Mouse (Mus musculus): ENCODE measurements at regions not wholly inside any gene's neighbourhood (a gene's known extent, or its start where the extent isn't known, plus 50 kb on each side); places are given as distances from the start of the nearest gene placed in this dataset.

DNA sequence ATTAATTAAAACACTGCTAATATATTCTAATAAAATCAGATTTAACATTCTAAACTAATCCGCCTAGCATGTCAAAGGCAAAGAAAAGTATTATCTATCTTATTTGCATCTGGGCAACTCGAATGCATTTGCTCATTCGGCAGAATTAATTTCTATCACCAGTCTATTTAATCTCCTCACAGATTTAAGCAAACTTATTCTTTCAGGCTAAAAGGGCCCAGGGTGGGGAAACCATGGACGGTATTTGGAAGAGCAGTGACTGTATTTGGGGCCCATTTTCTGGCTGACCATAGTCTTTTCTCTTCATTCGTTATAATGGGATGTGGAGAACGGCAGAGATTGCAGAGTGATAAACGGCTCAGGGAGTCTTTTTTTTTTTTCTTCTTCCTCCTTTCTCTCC is 423.5 kb upstream of the Ubash3b start:
- Histone ChIP-seq H3K4me1 (ENCODE audit: control insufficient read depth, insufficient read depth, low read length) (no peaks in the 10 kb centered on the region), H3K4me3 (replicated peaks; ENCODE audit: control insufficient read depth, low read depth, low read length) (no peak overlapping the region), H3K27ac (ENCODE audit: control insufficient read depth, insufficient read depth, low read depth, low read length, poor library complexity) (no peak overlapping the region)
- TF ChIP-seq CTCF (IDR thresholded peaks at IDR 0.05; ENCODE audit: control insufficient read depth, insufficient read depth, low read length) (no peak), POLR2A (IDR thresholded peaks at IDR 0.05; ENCODE audit: borderline replicate concordance, control insufficient read depth, low read depth, low read length) (no peak)
- WGBS = 63% methylated on average over 7 of the region's 7 CpGs

DNA sequence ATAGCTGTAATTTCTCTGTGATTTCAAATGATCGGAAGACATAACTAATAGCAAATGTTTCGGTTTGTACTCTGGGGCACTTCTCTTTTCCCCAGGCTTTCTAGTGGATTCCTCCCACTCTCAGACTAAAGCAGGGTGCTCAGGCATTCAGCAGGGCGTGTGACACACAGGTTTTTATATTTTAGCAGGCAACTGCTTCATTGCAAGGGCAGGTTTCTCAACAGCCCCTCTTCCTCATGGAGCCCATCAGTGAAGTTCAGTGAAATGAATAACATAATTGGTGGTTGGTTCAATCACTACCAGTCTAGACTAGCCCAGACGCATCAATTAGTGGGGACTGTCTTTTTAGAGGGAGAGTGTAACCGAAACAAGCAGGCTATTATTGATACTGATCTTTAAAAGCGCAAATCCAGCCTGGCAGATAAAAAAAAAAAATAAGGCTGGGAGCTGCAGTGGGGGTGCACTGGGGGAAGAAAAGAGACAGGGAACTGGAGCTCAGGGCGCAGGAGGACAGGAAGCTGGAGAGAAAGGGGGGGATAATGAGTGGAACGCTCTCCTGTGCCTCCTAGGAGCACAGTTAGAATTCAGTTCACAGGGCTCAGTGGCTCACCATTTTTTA is 422.3 kb upstream of the Ubash3b start:
- TF ChIP-seq CTCF (IDR thresholded peaks at IDR 0.05; ENCODE audit: control insufficient read depth, insufficient read depth, low read length) (no peak), POLR2A (IDR thresholded peaks at IDR 0.05; ENCODE audit: borderline replicate concordance, control insufficient read depth, low read depth, low read length) (no peak)
- Histone ChIP-seq H3K27ac (ENCODE audit: control insufficient read depth, insufficient read depth, low read depth, low read length, poor library complexity) (no peak overlapping the region), H3K4me3 (replicated peaks; ENCODE audit: control insufficient read depth, low read depth, low read length) (no peak overlapping the region), H3K4me1 (ENCODE audit: control insufficient read depth, insufficient read depth, low read length) (no peaks in the 10 kb centered on the region)
- WGBS = 59% methylated on average over 8 of the region's 8 CpGs

DNA sequence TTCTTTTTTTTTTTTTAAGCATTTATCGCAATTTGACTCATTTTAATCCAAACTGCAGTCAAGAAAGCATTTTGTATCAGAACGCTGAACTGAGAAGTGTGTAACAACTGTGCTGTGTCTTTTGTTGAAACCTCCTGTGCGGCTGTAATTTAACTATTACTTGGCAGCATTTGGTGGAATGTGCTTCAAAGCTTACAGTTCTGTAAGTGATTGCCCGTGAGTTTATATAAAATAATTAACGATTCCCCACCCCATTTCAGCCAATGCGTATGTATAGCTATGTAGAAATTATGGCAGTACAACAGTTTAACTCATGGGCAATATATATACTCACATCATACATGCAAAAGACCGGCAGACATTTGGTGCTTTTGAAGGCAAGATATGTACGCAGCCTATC is 421.8 kb upstream of the Ubash3b start:
- WGBS = 73% methylated on average over 8 of the region's 8 CpGs
- H3K27ac ChIP-seq (ENCODE audit: control insufficient read depth, insufficient read depth, low read depth, low read length, poor library complexity) = no peak overlapping the region
- no peak overlapping the region for H3K4me3 ChIP-seq (replicated peaks; ENCODE audit: control insufficient read depth, low read depth, low read length)
- no peak for TF ChIP-seq POLR2A (IDR thresholded peaks at IDR 0.05; ENCODE audit: borderline replicate concordance, control insufficient read depth, low read depth, low read length)
- TF ChIP-seq CTCF (IDR thresholded peaks at IDR 0.05; ENCODE audit: control insufficient read depth, insufficient read depth, low read length) = no peak
- no peaks in the 10 kb centered on the region for H3K4me1 ChIP-seq (ENCODE audit: control insufficient read depth, insufficient read depth, low read length)

DNA sequence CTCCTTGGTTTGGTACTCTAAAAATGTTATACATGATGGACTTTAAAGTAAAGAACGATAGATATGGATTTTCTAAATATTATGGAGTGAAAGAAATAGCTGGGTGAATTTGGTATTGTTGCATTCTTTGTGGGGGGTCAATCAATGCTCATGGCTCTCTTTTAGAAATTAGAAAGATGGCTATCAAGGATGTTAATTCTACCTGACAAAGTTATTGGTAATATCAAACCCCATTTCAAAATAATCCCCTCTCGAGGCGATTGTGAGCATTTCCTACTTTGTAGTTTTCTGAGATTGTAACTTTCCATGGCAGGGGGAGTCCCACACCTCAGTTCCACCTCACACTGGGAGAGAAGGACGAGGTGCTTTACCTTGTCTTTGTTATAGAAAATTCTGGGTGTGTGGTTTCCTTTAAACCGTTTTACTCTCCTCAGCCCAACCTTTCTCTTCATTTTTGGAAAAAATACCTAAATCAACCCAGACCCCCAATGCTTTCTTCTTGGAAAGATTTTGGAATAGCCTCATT is 421.3 kb upstream of the Ubash3b start:
- H3K27ac ChIP-seq (ENCODE audit: control insufficient read depth, insufficient read depth, low read depth, low read length, poor library complexity) = no peak overlapping the region
- no peak overlapping the region for H3K4me3 ChIP-seq (replicated peaks; ENCODE audit: control insufficient read depth, low read depth, low read length)
- TF ChIP-seq POLR2A (IDR thresholded peaks at IDR 0.05; ENCODE audit: borderline replicate concordance, control insufficient read depth, low read depth, low read length) (no peak), CTCF (IDR thresholded peaks at IDR 0.05; ENCODE audit: control insufficient read depth, insufficient read depth, low read length) (no peak)
- WGBS = 56% methylated on average over 5 of the region's 5 CpGs
- H3K4me1 ChIP-seq (ENCODE audit: control insufficient read depth, insufficient read depth, low read length) = no peaks in the 10 kb centered on the region

DNA sequence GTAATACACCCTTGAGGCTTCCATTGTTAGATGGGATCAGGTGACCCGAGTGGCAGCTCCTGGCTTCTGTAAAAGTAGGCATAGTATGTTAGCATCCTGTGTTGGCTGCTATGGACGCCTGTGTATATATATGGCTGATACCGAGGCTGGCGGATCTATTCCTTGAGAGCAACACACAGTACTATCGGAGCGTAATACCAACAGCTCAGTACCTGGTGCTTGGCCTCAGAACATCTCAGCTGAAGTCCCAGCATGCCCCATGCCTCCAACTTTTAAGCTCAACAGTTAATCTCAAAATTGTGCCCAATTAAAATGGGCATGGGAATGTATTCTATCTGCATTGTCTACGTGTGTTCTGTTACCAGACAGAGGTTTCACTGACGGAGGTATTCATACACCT is 420.7 kb upstream of the Ubash3b start:
- no peak overlapping the region for H3K4me3 ChIP-seq (replicated peaks; ENCODE audit: control insufficient read depth, low read depth, low read length)
- H3K27ac ChIP-seq (ENCODE audit: control insufficient read depth, insufficient read depth, low read depth, low read length, poor library complexity) = no peak overlapping the region
- TF ChIP-seq CTCF (IDR thresholded peaks at IDR 0.05; ENCODE audit: control insufficient read depth, insufficient read depth, low read length) (no peak), POLR2A (IDR thresholded peaks at IDR 0.05; ENCODE audit: borderline replicate concordance, control insufficient read depth, low read depth, low read length) (no peak)
- no peaks in the 10 kb centered on the region for H3K4me1 ChIP-seq (ENCODE audit: control insufficient read depth, insufficient read depth, low read length)
- WGBS = 65% methylated on average over 8 of the region's 8 CpGs

DNA sequence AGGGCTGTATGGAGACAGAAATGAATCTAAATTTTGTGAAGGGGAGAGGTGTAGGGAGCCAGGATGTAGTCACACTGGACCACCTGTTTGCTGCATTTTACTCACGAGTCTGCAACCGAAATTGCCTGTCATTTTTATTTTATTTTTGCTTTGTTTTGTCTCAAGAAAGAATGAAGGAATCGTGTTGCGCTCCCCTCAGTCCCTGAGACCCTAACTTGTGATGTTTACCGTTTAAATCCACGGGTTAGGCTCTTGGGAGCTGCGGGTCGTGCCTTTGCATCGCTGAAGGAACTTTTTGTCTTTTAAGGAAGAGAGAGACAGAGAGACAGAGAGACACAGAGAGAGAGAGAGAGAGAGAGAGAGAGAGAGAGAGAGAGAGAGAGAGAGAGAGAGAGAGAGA is 420.2 kb upstream of the Ubash3b start:
- Histone ChIP-seq H3K4me1 (ENCODE audit: control insufficient read depth, insufficient read depth, low read length) (no peaks in the 10 kb centered on the region), H3K4me3 (replicated peaks; ENCODE audit: control insufficient read depth, low read depth, low read length) (no peak overlapping the region), H3K27ac (ENCODE audit: control insufficient read depth, insufficient read depth, low read depth, low read length, poor library complexity) (no peak overlapping the region)
- WGBS = 26% methylated on average over 9 of the region's 9 CpGs
- TF ChIP-seq CTCF (IDR thresholded peaks at IDR 0.05; ENCODE audit: control insufficient read depth, insufficient read depth, low read length) = no peak
- no peak for TF ChIP-seq POLR2A (IDR thresholded peaks at IDR 0.05; ENCODE audit: borderline replicate concordance, control insufficient read depth, low read depth, low read length)

DNA sequence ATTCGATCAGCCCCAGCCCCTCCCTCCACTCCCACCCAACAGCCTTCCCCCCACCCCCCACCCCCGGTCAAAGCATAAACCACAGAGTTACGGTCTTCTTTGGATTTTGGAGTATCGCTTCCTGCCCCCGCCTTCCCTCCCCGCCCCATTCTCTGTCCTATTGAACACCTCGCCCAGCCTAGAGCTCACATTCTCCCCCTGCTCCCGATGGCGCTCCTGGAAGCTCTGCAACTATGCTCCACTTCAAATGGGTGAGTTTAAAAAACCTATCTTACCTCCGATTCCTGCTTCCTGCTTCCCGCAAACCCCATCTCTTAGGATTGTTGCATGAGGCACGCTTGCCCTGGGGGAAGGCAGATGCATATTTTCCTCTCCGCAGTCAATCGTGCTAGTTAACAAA is 419.7 kb upstream of the Ubash3b start:
- WGBS = 5% methylated on average over 14 of the region's 14 CpGs
- TF ChIP-seq CTCF (IDR thresholded peaks at IDR 0.05; ENCODE audit: control insufficient read depth, insufficient read depth, low read length) (no peak), POLR2A (IDR thresholded peaks at IDR 0.05; ENCODE audit: borderline replicate concordance, control insufficient read depth, low read depth, low read length) (no peak)
- Histone ChIP-seq H3K27ac (ENCODE audit: control insufficient read depth, insufficient read depth, low read depth, low read length, poor library complexity) (no peak overlapping the region), H3K4me3 (replicated peaks; ENCODE audit: control insufficient read depth, low read depth, low read length) (no peak overlapping the region), H3K4me1 (ENCODE audit: control insufficient read depth, insufficient read depth, low read length) (no peaks in the 10 kb centered on the region)

DNA sequence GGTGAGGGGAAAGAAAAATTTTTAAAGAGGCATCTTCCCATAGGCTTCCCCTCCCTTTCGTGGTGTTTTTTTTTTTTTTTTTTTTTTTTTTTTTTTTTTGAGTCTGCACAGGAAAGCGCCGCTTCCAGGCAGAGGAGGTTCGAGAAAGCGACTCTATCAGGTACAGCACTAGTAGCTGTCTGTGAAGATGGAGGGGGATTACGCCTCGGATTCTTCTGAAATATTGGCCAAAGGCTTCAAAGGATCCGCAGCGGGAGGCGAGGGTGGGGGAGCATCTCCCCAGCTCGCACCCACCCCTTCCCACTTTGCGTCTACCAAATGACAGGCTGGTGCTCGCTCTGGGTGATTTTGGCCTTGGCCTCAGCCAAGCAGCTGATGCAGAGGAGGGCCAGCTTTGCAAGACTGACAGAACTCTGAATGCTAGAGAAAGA is 419.1 kb upstream of the Ubash3b start:
- TF ChIP-seq POLR2A (IDR thresholded peaks at IDR 0.05; ENCODE audit: borderline replicate concordance, control insufficient read depth, low read depth, low read length) (no peak), CTCF (IDR thresholded peaks at IDR 0.05; ENCODE audit: control insufficient read depth, insufficient read depth, low read length) (no peak)
- no peak overlapping the region for H3K4me3 ChIP-seq (replicated peaks; ENCODE audit: control insufficient read depth, low read depth, low read length)
- no peak overlapping the region for H3K27ac ChIP-seq (ENCODE audit: control insufficient read depth, insufficient read depth, low read depth, low read length, poor library complexity)
- no peaks in the 10 kb centered on the region for H3K4me1 ChIP-seq (ENCODE audit: control insufficient read depth, insufficient read depth, low read length)
- WGBS = 4% methylated on average over 13 of the region's 13 CpGs

DNA sequence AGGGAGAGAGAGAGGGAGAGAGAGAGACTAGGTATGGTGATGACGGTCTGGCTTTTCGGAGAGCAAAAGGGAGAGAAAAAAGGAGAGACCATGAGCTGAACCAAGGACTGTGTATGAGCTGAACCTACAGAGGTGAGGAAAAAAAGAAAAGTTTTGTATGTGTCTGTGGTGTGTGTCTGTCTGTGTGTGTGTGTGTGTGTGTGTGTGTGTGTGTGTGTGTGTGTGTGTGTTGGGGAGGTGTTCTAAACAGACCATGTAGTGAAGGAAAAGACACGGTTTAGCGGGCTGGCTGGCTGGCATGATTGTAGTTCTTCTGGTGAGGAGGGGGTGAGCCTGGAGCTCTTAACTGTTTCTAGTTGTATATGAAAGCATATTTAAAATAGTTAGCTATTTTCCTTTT is 418.6 kb upstream of the Ubash3b start:
- Histone ChIP-seq H3K27ac (ENCODE audit: control insufficient read depth, insufficient read depth, low read depth, low read length, poor library complexity) (no peak overlapping the region), H3K4me1 (ENCODE audit: control insufficient read depth, insufficient read depth, low read length) (no peaks in the 10 kb centered on the region), H3K4me3 (replicated peaks; ENCODE audit: control insufficient read depth, low read depth, low read length) (no peak overlapping the region)
- no peak for TF ChIP-seq CTCF (IDR thresholded peaks at IDR 0.05; ENCODE audit: control insufficient read depth, insufficient read depth, low read length)
- no peak for TF ChIP-seq POLR2A (IDR thresholded peaks at IDR 0.05; ENCODE audit: borderline replicate concordance, control insufficient read depth, low read depth, low read length)
- WGBS = 43% methylated on average over 4 of the region's 4 CpGs
